Mouse (Mus musculus) left cerebral cortex, adult 11 months (tissue): Measurements from ENCODE around the gene Cryl1.

Experiments used
- DNase-seq: peaks from one replicate; pipeline ENCODE4 v3.0.0; 2022; ENCODE audit warnings: low spot score

The Cryl1 gene

GRCm38 (mm10) chr14:57316662-57317600 lies 81.4 kb downstream of the Cryl1 start:
- DNase-seq: no peak

- no peak for DNase-seq
These were observed 82.4 kb downstream of the Cryl1 start for GRCm38 (mm10) chr14:57315976-57316375.

- DNase-seq: no peak
These were observed 82.8 kb downstream of the Cryl1 start for GRCm38 (mm10) chr14:57315551-57315950.

GRCm38 (mm10) chr14:57301600-57302230 lies 96.6 kb downstream of the Cryl1 start:
- DNase-seq: peak; percentile 40

GRCm38 (mm10) chr14:57300530-57300929 lies 97.8 kb downstream of the Cryl1 start:
- DNase-seq: no peak

- no peak for DNase-seq
These were observed 100.7 kb downstream of the Cryl1 start for GRCm38 (mm10) chr14:57297672-57298071.

GRCm38 (mm10) chr14:57291399-57291942 lies 106.9 kb downstream of the Cryl1 start:
- no peak for DNase-seq

- no peak for DNase-seq
These were observed 109.2 kb downstream of the Cryl1 start for GRCm38 (mm10) chr14:57289105-57289504.

- DNase-seq: no peak
These were observed 114.5 kb downstream of the Cryl1 start for GRCm38 (mm10) chr14:57283816-57284215.

- DNase-seq: no peak
These were observed 115.7 kb downstream of the Cryl1 start for GRCm38 (mm10) chr14:57282591-57282990.

- DNase-seq: no peak
These were observed 117.5 kb downstream of the Cryl1 start for GRCm38 (mm10) chr14:57280835-57281234.

- no peak for DNase-seq
These were observed 121.8 kb downstream of the Cryl1 start for GRCm38 (mm10) chr14:57276481-57277012.

GRCm38 (mm10) chr14:57272341-57272740 lies 126.0 kb downstream of the Cryl1 start:
- DNase-seq: no peak

GRCm38 (mm10) chr14:57271861-57272260 lies 126.5 kb downstream of the Cryl1 start:
- DNase-seq: no peak

- no peak for DNase-seq
These were observed 129.4 kb downstream of the Cryl1 start for GRCm38 (mm10) chr14:57268900-57269299.

GRCm38 (mm10) chr14:57268344-57268743 lies 130.0 kb downstream of the Cryl1 start:
- no peak for DNase-seq

- no peak for DNase-seq
These were observed 134.4 kb downstream of the Cryl1 start for GRCm38 (mm10) chr14:57263943-57264342.

GRCm38 (mm10) chr14:57259341-57259740 lies 139.0 kb downstream of the Cryl1 start:
- no peak for DNase-seq

GRCm38 (mm10) chr14:57248661-57249060 lies 149.7 kb downstream of the Cryl1 start:
- DNase-seq: peak; percentile 7

- DNase-seq: no peak
These were observed 151.8 kb downstream of the Cryl1 start for GRCm38 (mm10) chr14:57246575-57246974.

- no peak for DNase-seq
These were observed 155.4 kb downstream of the Cryl1 start for GRCm38 (mm10) chr14:57242978-57243377.

GRCm38 (mm10) chr14:57235276-57235675 lies 163.1 kb downstream of the Cryl1 start:
- DNase-seq: no peak

GRCm38 (mm10) chr14:57234711-57235110 lies 163.6 kb downstream of the Cryl1 start:
- DNase-seq: no peak
